Mouse (Mus musculus): ENCODE measurements at regions not wholly inside any gene's neighbourhood (a gene's known extent, or its start where the extent isn't known, plus 50 kb on each side); places are given as distances from the start of the nearest gene placed in this dataset.

- Histone ChIP-seq H3K4me3 (no peak overlapping the region), H3K4me1 (no peaks in the 10 kb centered on the region), H3K9me3 (no peaks in the 10 kb centered on the region), H3K36me3 (no peaks in the 10 kb centered on the region), H3K27ac (replicated peaks) (no peak overlapping the region), H3K9ac (no peak overlapping the region), H3K27me3 (replicated peaks) (0 out of 2 replicates have a peak, but pooled peaks cover 3% of the 10 kb centered on the region), H3K4me2 (no peak overlapping the region)
- ATAC-seq (ENCODE audit: extremely low read depth, insufficient number of reproducible peaks, low FRiP score, low TSS enrichment): no peak
- WGBS: 81% methylated on average over 15 of the region's 15 CpGs
These were observed 58.1 kb upstream of the Mark1 start for GRCm38 (mm10) chr1:185057443-185057842.

GRCm38 (mm10) chr1:185052700-185053099 lies 53.3 kb upstream of the Mark1 start:
- WGBS: 78% methylated on average over 6 of the region's 6 CpGs
- Histone ChIP-seq H3K4me2 (no peak overlapping the region), H3K4me3 (no peak overlapping the region), H3K27ac (replicated peaks) (no peak overlapping the region), H3K27me3 (replicated peaks) (0 out of 2 replicates have a peak, but pooled peaks cover 3% of the 10 kb centered on the region), H3K9me3 (no peaks in the 10 kb centered on the region), H3K9ac (no peak overlapping the region), H3K36me3 (no peaks in the 10 kb centered on the region), H3K4me1 (peaks cover 11% of the 10 kb centered on the region)
- ATAC-seq (ENCODE audit: extremely low read depth, insufficient number of reproducible peaks, low FRiP score, low TSS enrichment): no peak

GRCm38 (mm10) chr1:185049980-185050379 lies 50.6 kb upstream of the Mark1 start:
- Histone ChIP-seq H3K9me3 (no peaks in the 10 kb centered on the region), H3K4me1 (peaks cover 19% of the 10 kb centered on the region), H3K36me3 (no peaks in the 10 kb centered on the region), H3K4me2 (no peak overlapping the region), H3K4me3 (no peak overlapping the region), H3K9ac (no peak overlapping the region), H3K27ac (replicated peaks) (no peak overlapping the region), H3K27me3 (replicated peaks) (no peaks in the 10 kb centered on the region)
- no peak for ATAC-seq (ENCODE audit: extremely low read depth, insufficient number of reproducible peaks, low FRiP score, low TSS enrichment)
- WGBS: 86% methylated on average over 2 of the region's 2 CpGs

All from heart, embryonic 13.5 days (tissue).